Mouse (Mus musculus) embryonic facial prominence, embryonic 13.5 days (tissue): ENCODE results near the gene Gucy1b2. TPM values are rescaled to one million over a fixed set of nuclear protein-coding genes. Genes with fewer than 3 reads are reported as not detected.

Experiments
- ATAC-seq: fragments of 200-750 bp; cut with Nextera tagmentation; 2 replicates; pipeline ENCODE4 v1.8.0; 2017; ENCODE audit warnings: low read depth; ENCODE audit not compliant: insufficient number of reproducible peaks, insufficient read depth, low FRiP score, low TSS enrichment
- H3K27ac ChIP-seq: fragments of 300-500 bp; sonication (generic); 2 replicates; pipeline ENCODE4 v1.5.1; 2015; ENCODE audit warnings: moderate library complexity, mild to moderate bottlenecking, inconsistent platforms
- H3K27me3 ChIP-seq: fragments of 300-500 bp; sonication (generic); 2 replicates; pipeline ENCODE4 v1.6.1; 2015; ENCODE audit warnings: mild to moderate bottlenecking, inconsistent platforms
- H3K36me3 ChIP-seq: fragments of 300-500 bp; sonication (generic); 2 replicates; pipeline ENCODE4 v1.6.1; 2015; ENCODE audit warnings: mild to moderate bottlenecking, inconsistent platforms
- H3K4me1 ChIP-seq: fragments of 300-500 bp; sonication (generic); 2 replicates; pipeline ENCODE4 v1.6.1; 2015; ENCODE audit warnings: inconsistent platforms
- H3K4me2 ChIP-seq: fragments of 300-500 bp; sonication (generic); 2 replicates; pipeline ENCODE4 v1.6.1; 2015; ENCODE audit warnings: moderate library complexity, mild to moderate bottlenecking, inconsistent platforms
- H3K4me3 ChIP-seq: fragments of 300-500 bp; sonication (generic); 2 replicates; pipeline ENCODE4 v1.5.1; 2015; ENCODE audit warnings: mild to moderate bottlenecking, inconsistent platforms
- H3K9ac ChIP-seq: fragments of 300-500 bp; sonication (generic); 2 replicates; pipeline ENCODE4 v1.6.1; 2015; ENCODE audit warnings: mild to moderate bottlenecking, inconsistent platforms
- H3K9me3 ChIP-seq: fragments of 300-500 bp; sonication (generic); 2 replicates; pipeline ENCODE4 v1.6.1; 2016; ENCODE audit warnings: inconsistent platforms
- WGBS: fragments of 180-500 bp; shearing (Covaris S2); methylation state at CpG from one replicate; pipeline ENCODE4 v1.1.7; 2015; ENCODE audit warnings: mixed read lengths; 5-methylcytosine and 5-hydroxymethylcytosine counted together
- polyA plus RNA-seq: library from polyadenylated mRNA; unstranded; fragments of >200 nt; fragmentation: Nextera tagmentation; extraction: Ambion mirVana; gene quantifications from 2 replicates; pipeline ENCODE4 v1.2.1, GENCODE M21; 2015

Gene Gucy1b2
- polyA plus RNA-seq, 1 experiment from 2014 or later: 0.51 TPM

DNA sequence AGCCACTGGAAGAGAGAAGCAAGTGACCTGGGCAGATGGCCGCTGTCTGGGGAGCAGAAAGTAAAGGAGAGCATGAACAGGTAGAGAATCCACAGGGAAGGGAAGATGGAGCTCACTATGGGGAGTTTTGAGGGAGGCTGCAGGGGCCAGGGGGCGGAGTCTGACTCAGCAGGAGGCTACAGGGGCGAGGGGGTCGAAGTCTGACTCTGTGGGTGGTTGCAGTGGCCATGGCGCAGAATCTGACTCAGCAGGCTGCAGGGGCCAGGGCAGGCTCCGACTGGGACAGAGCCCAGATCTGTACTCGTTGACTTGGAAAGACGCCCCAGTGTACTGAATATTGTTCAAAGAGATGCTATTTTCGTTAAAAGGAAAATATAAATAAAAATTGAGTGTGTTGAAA, 8.9 kb upstream of the Gucy1b2 start:
- H3K4me2 ChIP-seq: peak overlapping the region; percentile 26
- 0 out of 2 replicates have a peak overlapping the region, but pooled peaks have one; percentile 23 for H3K9ac ChIP-seq
- 0 out of 2 replicates have a peak, but pooled peaks cover 3% of the 10 kb centered on the region for H3K9me3 ChIP-seq
- 0 out of 2 replicates have a peak, but pooled peaks cover 3% of the 10 kb centered on the region for H3K27me3 ChIP-seq
- H3K27ac ChIP-seq: no peak overlapping the region
- no peaks in the 10 kb centered on the region for H3K36me3 ChIP-seq
- H3K4me3 ChIP-seq: no peak overlapping the region
- peaks cover 5% of the 10 kb centered on the region; the same call in 1 of the 2 replicates for H3K4me1 ChIP-seq
- WGBS: 18% methylated on average over 9 of the region's 9 CpGs
- no peak for ATAC-seq

DNA sequence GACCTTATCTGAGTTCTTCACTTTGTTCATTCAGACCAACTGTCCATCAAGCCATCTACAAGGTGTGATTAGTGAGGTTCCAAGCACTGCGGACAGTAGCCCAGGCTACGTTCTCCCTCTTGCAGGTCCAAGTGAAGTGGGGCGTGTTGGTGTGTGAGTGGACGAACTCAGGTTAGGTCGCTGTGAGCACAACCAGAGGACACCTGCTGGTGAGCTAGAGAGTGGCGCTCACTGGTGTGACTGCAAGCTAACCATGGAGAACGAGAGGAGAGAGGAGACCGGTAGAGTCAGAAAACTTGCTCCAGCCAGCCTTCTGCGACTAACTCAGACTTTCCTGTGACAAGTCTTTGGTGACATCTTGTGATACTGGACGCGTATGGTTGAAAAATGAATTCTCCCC, 3.5 kb upstream of the Gucy1b2 start:
- WGBS: 62% methylated on average over 11 of the region's 11 CpGs
- H3K27me3 ChIP-seq: 0 out of 2 replicates have a peak, but pooled peaks cover 3% of the 10 kb centered on the region
- ATAC-seq: no peak

DNA sequence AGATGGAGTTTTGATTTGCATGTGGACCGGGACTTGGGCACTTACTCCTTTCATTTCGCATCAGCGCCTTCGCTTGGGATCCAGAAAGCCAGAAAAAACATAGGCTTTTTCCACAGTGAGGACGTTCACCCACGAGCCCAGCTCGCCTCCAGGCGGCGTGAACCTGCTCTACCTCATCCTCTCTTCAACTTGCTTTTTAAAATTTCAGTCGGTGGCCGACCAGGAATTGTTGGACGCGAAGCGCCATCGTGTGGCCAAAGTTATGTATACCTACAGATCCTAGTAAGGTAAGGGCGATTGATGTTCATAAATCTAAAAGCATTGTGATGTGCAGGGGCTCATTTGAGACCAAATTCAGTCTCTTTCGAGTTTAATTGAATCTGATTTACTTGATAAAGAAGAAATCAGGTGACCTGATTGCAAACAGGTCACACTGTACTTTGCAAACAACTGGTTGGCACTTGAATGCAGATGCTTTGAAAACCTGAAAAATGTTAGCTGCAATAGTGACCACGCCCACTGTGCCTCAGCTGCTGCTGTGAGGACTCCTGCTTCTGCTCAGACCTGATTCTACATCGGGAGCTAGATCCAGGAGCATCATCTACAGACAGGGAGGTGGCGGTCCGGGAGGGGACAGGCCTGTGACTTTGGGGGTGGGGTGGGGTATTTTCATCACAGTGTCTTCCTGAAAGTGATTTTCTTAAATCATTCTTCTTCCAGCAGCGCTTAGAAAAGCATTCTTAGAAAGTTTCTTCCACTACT, 1.5 kb upstream of the Gucy1b2 start:
- ATAC-seq: no peak
- H3K4me3 ChIP-seq: no peak overlapping the region

More for the DNA sequence above, 3.5 kb upstream of the Gucy1b2 start:
- H3K9me3 ChIP-seq: 0 out of 2 replicates have a peak, but pooled peaks cover 3% of the 10 kb centered on the region
- no peak overlapping the region for H3K4me3 ChIP-seq
- H3K36me3 ChIP-seq: no peaks in the 10 kb centered on the region
- H3K9ac ChIP-seq: no peak overlapping the region
- no peak overlapping the region for H3K4me2 ChIP-seq
- peaks cover 3% of the 10 kb centered on the region; the same call in 1 of the 2 replicates for H3K4me1 ChIP-seq
- H3K27ac ChIP-seq: no peak overlapping the region

GRCm38 (mm10) chr14:62455570-62455879, 564 bp downstream of the Gucy1b2 start:
- Histone ChIP-seq H3K4me2 (no peak overlapping the region), H3K27me3 (no peaks in the 10 kb centered on the region), H3K36me3 (no peaks in the 10 kb centered on the region), H3K9me3 (no peaks in the 10 kb centered on the region), H3K4me3 (no peak overlapping the region), H3K9ac (no peak overlapping the region), H3K27ac (no peak overlapping the region), H3K4me1 (peaks cover 5% of the 10 kb centered on the region; the same call in 1 of the 2 replicates)
- ATAC-seq: no peak
- WGBS: 78% methylated on average over 5 of the region's 5 CpGs

More for the DNA sequence above, 1.5 kb upstream of the Gucy1b2 start:
- Histone ChIP-seq H3K9me3 (0 out of 2 replicates have a peak, but pooled peaks cover 3% of the 10 kb centered on the region), H3K4me2 (peak overlapping the region; percentile 44), H3K36me3 (no peaks in the 10 kb centered on the region), H3K27me3 (no peaks in the 10 kb centered on the region), H3K4me1 (peaks cover 5% of the 10 kb centered on the region; the same call in 1 of the 2 replicates), H3K9ac (no peak overlapping the region), H3K27ac (no peak overlapping the region)
- WGBS: 19% methylated on average over 22 of the region's 22 CpGs

DNA sequence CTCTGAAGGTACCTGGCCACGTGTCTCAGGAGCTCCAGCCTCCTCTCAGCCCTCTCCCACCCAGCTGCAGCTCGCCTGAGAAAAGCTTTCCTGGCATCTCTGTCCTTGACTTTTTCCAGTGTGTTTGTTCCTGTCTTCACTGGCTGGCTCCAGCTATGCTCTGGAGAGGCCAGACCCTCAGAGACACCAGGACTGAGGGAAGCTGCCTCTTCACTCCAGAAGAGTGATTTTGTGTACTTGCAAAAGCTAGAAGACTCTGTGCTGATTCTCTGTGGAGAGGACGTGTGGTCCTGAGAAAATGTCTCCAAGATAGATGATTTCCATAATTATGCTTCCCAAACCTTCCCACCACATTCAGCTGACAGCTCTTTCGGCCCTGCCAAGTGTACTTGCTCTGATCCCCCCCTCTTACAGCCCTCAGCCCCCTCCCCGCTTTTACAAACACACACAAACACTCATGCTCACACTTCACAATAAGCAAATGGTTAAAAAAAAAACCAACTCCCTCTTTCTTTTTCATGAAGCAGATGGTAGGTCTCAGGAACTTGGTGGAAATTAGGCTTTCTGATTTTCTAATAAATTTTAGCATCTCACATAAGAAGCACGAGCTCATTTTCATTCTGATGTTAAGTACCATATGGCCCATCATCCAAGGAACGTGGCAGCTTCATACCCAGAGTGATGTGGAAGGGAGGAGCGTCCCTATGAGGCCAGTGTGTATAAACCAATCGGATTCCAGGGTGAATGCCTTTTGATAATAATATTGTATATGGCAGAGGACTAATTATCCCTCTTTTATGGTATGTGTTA, 1.1 kb downstream of the Gucy1b2 start:
- WGBS: 67% methylated on average over 9 of the region's 9 CpGs

GRCm38 (mm10) chr14:62454136-62454535, 2.0 kb downstream of the Gucy1b2 start:
- H3K4me1 ChIP-seq: peaks cover 5% of the 10 kb centered on the region; the same call in 1 of the 2 replicates
- H3K4me3 ChIP-seq: no peak overlapping the region
- H3K9me3 ChIP-seq: no peaks in the 10 kb centered on the region
- H3K27me3 ChIP-seq: no peaks in the 10 kb centered on the region
- no peaks in the 10 kb centered on the region for H3K36me3 ChIP-seq
- H3K27ac ChIP-seq: no peak overlapping the region
- 64% methylated on average over 3 of the region's 3 CpGs for WGBS
- no peak overlapping the region for H3K9ac ChIP-seq
- no peak for ATAC-seq
- no peak overlapping the region for H3K4me2 ChIP-seq

More for the DNA sequence above, 1.1 kb downstream of the Gucy1b2 start:
- ATAC-seq: no peak
- H3K27ac ChIP-seq: no peak overlapping the region
- H3K9me3 ChIP-seq: no peaks in the 10 kb centered on the region
- peaks cover 5% of the 10 kb centered on the region; the same call in 1 of the 2 replicates for H3K4me1 ChIP-seq
- no peak overlapping the region for H3K4me2 ChIP-seq
- no peak overlapping the region for H3K9ac ChIP-seq
- H3K4me3 ChIP-seq: no peak overlapping the region
- no peaks in the 10 kb centered on the region for H3K36me3 ChIP-seq
- H3K27me3 ChIP-seq: no peaks in the 10 kb centered on the region

- H3K4me1 ChIP-seq: peaks cover 5% of the 10 kb centered on the region; the same call in 1 of the 2 replicates
- H3K27ac ChIP-seq: no peak overlapping the region
- WGBS: 81% methylated on average over 11 of the region's 11 CpGs
- H3K36me3 ChIP-seq: no peaks in the 10 kb centered on the region
- ATAC-seq: no peak
- H3K4me3 ChIP-seq: no peak overlapping the region
- H3K9me3 ChIP-seq: no peaks in the 10 kb centered on the region
- H3K27me3 ChIP-seq: no peaks in the 10 kb centered on the region
- no peak overlapping the region for H3K4me2 ChIP-seq
- H3K9ac ChIP-seq: no peak overlapping the region
Measured at GRCm38 (mm10) chr14:62453276-62453675, 2.8 kb downstream of the Gucy1b2 start.

DNA sequence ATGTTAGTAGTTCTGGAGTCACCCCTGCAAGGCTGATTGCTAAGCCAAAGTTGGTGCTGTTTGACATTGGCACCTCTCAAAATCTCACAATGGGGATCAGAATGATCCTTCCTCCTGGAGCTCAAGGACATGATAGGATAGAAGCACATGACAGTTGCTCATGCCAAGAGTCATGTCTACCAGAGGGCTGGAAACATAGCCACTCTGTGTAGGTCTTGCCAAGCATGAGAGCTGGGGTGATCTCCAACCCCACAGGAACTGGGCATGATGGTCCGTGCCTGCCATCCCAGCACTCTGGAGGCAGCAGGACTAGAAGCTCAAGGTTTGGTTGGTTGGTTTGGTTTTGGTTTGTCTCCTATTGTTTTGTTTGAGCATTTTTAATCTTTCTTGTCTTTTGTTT, 5.4 kb downstream of the Gucy1b2 start:
- H3K36me3 ChIP-seq: no peaks in the 10 kb centered on the region
- no peak overlapping the region for H3K9ac ChIP-seq
- WGBS: 86% methylated on average over 1 of the region's 1 CpGs
- no peak overlapping the region for H3K4me3 ChIP-seq
- H3K27me3 ChIP-seq: no peaks in the 10 kb centered on the region; the same call in 1 of the 2 replicates
- H3K4me1 ChIP-seq: peaks cover 5% of the 10 kb centered on the region; the same call in 1 of the 2 replicates
- H3K9me3 ChIP-seq: no peaks in the 10 kb centered on the region
- H3K27ac ChIP-seq: no peak overlapping the region
- no peak overlapping the region for H3K4me2 ChIP-seq
- no peak for ATAC-seq

DNA sequence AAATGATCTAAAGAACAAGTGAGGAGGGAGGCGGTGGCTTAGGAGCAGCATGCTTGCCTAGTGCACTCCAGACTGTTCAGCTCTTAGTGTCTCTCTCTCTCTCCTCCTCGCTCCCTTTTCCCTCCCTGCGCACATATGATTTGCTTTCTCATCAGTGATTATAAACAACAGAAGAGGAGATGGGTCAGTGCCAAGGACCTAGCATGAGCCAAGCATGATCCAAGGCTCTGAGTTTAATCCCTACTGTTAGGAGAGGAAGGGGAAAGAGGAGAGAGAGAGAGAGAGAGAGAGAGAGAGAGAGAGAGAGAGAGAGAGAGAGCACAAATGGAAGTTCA, 8.9 kb downstream of the Gucy1b2 start:
- peaks cover 11% of the 10 kb centered on the region for H3K4me1 ChIP-seq
- H3K4me3 ChIP-seq: no peak overlapping the region
- ATAC-seq: no peak
- H3K9me3 ChIP-seq: no peaks in the 10 kb centered on the region
- 71% methylated on average over 3 of the region's 3 CpGs for WGBS
- no peaks in the 10 kb centered on the region for H3K36me3 ChIP-seq
- no peaks in the 10 kb centered on the region; the same call in 1 of the 2 replicates for H3K27me3 ChIP-seq
- H3K9ac ChIP-seq: no peak overlapping the region
- no peak overlapping the region for H3K27ac ChIP-seq
- no peak overlapping the region for H3K4me2 ChIP-seq

DNA sequence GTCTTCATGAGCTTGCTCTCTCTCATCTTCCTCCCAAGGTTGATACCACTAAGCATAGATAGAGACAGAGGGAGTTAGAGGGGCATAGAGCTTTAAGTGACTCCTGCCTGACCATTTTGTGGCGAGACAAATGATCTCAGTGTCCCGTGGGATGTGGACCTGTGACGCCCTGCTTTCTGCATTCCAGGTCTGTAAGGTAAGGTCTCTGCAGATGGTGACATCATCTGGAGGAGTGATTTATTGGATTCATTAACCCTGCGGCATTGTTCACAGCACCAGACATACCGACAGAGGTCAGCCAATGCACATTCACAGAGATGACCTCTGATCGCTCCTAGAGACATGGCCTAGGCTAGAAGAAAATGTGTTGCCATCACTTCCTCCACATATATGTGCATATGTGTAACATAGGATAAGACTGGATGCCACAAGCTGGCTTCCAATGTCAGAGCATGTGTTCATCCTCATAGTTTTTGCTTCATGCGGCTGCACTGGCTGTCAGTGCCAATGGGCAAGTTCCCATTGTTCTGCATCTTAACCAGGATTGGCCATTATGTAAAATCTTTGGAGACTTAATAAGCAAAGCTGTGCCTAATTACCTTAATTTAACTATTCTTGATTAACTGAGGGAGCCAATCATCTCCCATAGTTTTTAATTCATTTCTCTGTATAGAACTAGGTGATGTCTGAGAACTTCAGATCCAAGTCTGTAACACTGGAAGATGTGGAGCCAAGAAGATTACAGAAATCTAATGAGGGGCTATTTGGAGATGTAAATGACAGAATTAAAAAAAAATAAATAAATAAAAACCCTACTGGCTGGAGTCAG, 9.5 kb downstream of the Gucy1b2 start:
- WGBS: 84% methylated on average over 7 of the region's 7 CpGs
- no peak overlapping the region for H3K4me2 ChIP-seq
- H3K9me3 ChIP-seq: no peaks in the 10 kb centered on the region

DNA sequence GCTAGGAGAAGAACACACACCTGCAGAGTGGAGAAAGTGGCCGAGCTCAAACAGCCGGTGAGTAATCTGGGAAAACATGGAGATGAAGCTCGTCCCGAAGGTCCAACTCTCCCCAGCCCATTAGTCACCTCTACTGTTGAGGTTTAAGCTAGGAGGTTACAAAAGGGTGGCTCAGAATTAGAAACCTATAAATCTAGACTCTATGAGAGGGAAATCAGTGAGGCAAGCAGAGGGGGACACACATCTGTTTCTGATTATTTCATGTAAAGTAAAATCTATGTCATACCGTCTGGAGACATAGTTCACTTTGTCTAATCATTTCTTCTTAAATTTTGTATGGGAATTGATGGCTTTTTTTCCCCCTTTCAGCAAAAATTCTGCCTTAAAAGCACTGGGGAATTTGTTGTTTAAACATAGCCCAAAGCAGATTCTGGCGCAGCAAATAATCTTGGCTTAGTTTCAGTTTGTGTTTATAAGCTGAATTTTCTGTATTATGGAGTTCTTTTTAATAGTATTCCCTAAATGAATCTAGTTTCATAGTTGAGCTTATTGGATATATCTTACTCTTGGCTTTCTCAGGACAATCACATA, 12.2 kb downstream of the Gucy1b2 start:
- Histone ChIP-seq H3K4me3 (no peak overlapping the region), H3K9ac (no peak overlapping the region), H3K9me3 (no peaks in the 10 kb centered on the region), H3K27ac (peak overlapping the region; percentile 44), H3K27me3 (no peaks in the 10 kb centered on the region; the same call in 1 of the 2 replicates), H3K4me2 (no peak overlapping the region), H3K36me3 (no peaks in the 10 kb centered on the region), H3K4me1 (peaks cover 11% of the 10 kb centered on the region)
- no peak for ATAC-seq
- WGBS: 51% methylated on average over 6 of the region's 6 CpGs

More for the DNA sequence above, 9.5 kb downstream of the Gucy1b2 start:
- ATAC-seq: no peak
- no peak overlapping the region for H3K27ac ChIP-seq
- no peaks in the 10 kb centered on the region; the same call in 1 of the 2 replicates for H3K27me3 ChIP-seq
- H3K36me3 ChIP-seq: no peaks in the 10 kb centered on the region
- H3K4me1 ChIP-seq: peaks cover 11% of the 10 kb centered on the region
- H3K4me3 ChIP-seq: no peak overlapping the region
- H3K9ac ChIP-seq: no peak overlapping the region
